Mouse (Mus musculus): Measurements from ENCODE around the gene Mccc2.
"Not testable (repeated sequence)": the region's sequence is repeated elsewhere in the genome, so short reads cannot be mapped to it uniquely, and the experiment has no call there.

Mccc2 gene

GRCm38 (mm10) chr13:100014906-100015895 lies at the start of gene Mccc2:
Gene Mccc2, minus strand, starts transcription at chr13:100015639.
- ChIA-PET POLR2A (interaction anchor here (0.5 to 2.2 kb wide), 29 partner anchors 9 to 1197 kb away, joined by 3 to 18 read pairs (median 4); partner anchors contain the start of genes Bdp1 (in 2 of the 4), Ak6 (in 1 of the 4), Gtf2h2 (in 1 of the 4) and Rad17 (in 1 of the 4)), CTCF (interaction anchor here in 3 of 4 experiments (0.5 to 3.8 kb wide), 5 partner anchors 13 to 156 kb away, joined by 3 to 23 read pairs (median 5); no protein-coding TSS in a partner anchor)

DNA sequence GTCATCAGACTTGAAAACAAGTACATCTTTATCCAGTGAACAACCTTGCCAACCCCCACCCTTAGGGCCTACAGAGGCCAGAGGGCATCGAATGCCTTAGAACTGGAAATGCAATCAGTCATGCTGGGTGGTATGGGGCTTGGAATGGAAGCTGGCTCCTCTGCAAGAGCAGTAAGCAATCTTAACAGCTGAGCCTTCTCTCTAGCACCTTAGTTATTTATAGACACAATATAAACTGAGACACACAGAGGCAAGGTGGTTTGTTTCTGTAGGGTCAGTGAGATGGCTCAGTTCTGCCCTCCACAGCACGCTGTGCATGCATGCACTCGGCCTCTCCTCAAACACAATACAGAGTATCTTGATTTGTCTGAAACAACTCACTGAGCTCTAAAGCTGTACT lies 48.5 kb upstream of the Mccc2 start:
- ChIA-PET POLR2A (interaction anchor here in 1 of 4 experiments (0.7 kb wide), 1 partner anchor 631 kb away, joined by 3 read pairs; no protein-coding TSS in a partner anchor), CTCF (interaction anchor here in 1 of 4 experiments (1.0 kb wide), 1 partner anchor 20 kb away, joined by 3 read pairs; no protein-coding TSS in a partner anchor)

DNA sequence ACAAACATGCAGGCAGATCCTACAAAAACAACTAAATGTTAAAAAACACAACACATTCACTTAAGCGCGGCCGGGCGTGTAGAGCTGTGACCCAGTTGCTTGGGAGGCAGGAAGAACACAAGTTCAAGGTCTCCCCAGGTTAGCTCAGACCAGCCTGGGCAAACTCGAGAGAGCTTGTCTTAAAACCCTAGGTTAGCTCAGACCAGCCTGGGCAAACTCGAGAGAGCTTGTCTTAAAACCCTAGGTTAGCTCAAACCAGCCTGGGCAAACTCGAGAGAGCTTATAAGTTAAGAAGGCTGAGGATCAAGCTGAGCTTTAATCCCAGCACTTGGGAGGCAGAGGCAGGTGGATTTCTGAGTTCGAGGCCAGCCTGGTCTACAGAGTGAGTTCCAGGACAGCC lies 42.3 kb upstream of the Mccc2 start:
- CTCF ChIA-PET = not testable (repeated sequence)
- POLR2A ChIA-PET = interaction anchor here in 2 of 4 experiments (1.0 to 2.0 kb wide), 5 partner anchors 8 to 38 kb away, joined by 3 to 4 read pairs (median 3); no protein-coding TSS in a partner anchor

DNA sequence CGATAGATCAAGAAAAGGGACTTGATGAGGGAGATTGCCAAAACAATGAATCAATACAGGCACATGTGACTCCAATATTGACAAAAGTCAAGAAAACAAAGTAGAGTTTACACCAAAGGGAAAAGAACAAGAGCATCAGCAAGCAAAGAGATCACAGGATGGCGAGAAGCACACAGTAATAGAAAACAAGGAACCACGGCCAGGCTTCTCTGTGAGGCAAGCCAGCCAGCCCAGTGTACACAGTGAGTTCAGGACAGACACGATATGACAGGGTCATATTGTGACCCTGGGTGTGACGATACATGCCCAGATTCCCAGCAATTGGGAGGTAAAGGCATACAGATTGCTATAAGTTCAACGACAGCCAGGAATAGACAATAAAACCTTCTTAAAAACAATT lies 10.6 kb upstream of the Mccc2 start:
- ChIA-PET CTCF (no interaction called here), POLR2A (no interaction called here)

DNA sequence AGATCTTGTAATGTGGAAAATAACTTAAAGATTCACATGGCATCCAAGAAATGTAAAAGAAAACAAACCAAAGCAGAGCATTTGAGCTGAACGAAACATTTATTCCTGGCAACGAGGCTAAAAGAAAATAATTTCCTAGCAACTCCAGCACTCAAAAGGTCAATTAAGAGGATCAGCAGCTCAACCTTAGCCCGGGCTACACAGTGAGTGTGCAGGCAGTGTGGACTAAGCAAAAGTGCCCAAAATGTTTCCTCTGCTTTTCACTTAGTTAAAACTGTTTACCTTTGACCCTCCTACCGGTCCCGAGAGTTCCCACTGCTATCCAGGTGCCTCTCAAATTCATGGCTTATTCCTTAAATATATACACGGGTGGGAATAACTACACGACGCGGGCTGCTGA lies 1.5 kb upstream of the Mccc2 start:
- CTCF ChIA-PET = interaction anchor here in 2 of 4 experiments (0.6 to 3.8 kb wide), 2 partner anchors 15 kb away, joined by 10 to 23 read pairs; no protein-coding TSS in a partner anchor
- POLR2A ChIA-PET = interaction anchor here in 3 of 4 experiments (0.6 to 2.2 kb wide), 7 partner anchors 8 to 1035 kb away, joined by 3 to 15 read pairs (median 5); no protein-coding TSS in a partner anchor

DNA sequence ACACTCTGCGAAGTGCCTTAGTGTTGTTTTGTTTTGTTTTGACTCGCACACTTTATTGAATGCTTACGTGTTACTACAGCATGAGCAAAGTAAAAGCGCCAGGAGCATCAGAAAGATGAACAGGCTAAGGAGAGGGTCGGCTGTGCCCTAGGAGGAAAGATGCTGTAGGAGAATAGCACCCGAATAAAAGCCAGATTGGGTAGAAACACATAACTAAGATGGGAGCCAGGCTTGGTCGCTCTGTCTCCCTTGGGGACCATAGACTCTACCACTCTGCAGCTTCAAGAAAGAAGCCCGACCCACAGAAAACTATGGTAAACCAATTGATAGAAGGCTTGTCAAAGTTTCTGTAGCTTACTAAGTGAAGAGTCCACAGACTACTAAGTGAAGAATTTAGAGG lies 498 bp upstream of the Mccc2 start:
- CTCF ChIA-PET = interaction anchor here in 2 of 4 experiments (1.5 to 3.8 kb wide), 3 partner anchors 14 to 157 kb away, joined by 3 to 23 read pairs (median 13); no protein-coding TSS in a partner anchor
- POLR2A ChIA-PET = interaction anchor here (0.6 to 2.2 kb wide), 25 partner anchors 9 to 1198 kb away, joined by 3 to 18 read pairs (median 4); partner anchors contain the start of genes Bdp1 (in 2 of the 4), Ak6 (in 1 of the 4), Gtf2h2 (in 1 of the 4) and Rad17 (in 1 of the 4)

DNA sequence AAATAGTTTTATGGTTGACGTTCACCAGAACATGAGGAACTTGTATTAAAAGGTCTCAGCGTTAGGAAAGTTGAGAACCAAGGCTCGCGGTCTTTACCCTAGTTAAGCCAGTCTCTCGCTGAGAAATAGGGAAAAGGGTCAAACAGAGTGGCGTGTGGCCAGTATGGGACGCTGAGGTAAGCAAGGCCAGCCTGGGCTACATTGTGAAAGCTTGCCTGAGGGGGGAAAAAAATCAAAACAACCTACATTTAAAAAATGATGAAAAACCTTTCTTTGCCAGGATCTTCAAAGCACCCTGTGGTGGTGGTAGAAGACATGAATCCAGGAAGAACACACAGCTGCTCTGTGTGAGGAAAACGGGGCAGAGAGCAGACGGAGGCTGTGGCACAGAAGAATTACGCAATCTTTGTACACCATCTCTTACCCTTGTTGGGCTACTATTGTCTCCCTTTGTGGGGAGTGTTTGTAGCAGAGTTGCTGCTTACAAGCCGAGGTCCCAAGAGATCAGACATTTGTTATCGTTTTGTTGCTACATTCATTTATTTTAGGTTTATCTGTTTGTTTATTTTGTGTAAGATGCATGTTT lies 9.4 kb downstream of the Mccc2 start:
- POLR2A ChIA-PET = interaction anchor here in 1 of 4 experiments (0.6 to 1.2 kb wide), 3 partner anchors 98 to 493 kb away, joined by 3 to 4 read pairs (median 3); partner anchors contain the start of gene Bdp1
- CTCF ChIA-PET = interaction anchor here in 1 of 4 experiments (0.5 kb wide), 1 partner anchor 684 kb away, joined by 4 read pairs; no protein-coding TSS in a partner anchor

GRCm38 (mm10) chr13:100001790-100002196 lies 13.6 kb downstream of the Mccc2 start:
- POLR2A ChIA-PET = interaction anchor here (0.7 to 2.9 kb wide), 14 partner anchors 9 to 649 kb away, joined by 3 to 18 read pairs (median 5); partner anchors contain the start of genes Mccc2 (in 4 of the 4) and Gtf2h2 (in 1 of the 4)
- CTCF ChIA-PET = interaction anchor here (0.6 to 1.7 kb wide), 36 partner anchors 9 to 1095 kb away, joined by 3 to 23 read pairs (median 4); partner anchors contain the start of genes Mccc2 (in 2 of the 4) and Bdp1 (in 1 of the 4)

DNA sequence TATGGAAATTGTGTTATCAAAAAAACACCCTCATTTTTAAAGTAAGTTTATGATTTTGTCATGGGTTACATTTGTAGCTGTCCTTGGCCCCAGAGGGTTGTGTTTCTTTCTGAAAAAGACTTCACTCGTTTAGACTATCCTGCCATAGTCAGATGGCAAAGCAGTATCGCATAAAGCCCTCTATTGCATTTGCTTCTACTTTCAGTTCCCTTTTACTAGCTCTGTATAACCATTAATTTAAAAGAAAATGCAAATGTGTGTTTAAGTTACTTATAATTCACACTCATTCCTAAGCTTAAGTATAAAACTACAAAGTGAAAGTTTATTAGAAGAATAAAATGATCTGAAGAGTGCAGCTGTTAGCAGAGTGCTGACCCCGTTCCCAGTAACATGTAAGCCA lies 16.4 kb downstream of the Mccc2 start:
- POLR2A ChIA-PET = interaction anchor here in 3 of 4 experiments (0.6 to 2.1 kb wide), 3 partner anchors 17 to 1433 kb away, joined by 3 to 7 read pairs (median 3); partner anchors contain the start of gene Mccc2 (in 1 of the 3)
- CTCF ChIA-PET = no interaction called here

DNA sequence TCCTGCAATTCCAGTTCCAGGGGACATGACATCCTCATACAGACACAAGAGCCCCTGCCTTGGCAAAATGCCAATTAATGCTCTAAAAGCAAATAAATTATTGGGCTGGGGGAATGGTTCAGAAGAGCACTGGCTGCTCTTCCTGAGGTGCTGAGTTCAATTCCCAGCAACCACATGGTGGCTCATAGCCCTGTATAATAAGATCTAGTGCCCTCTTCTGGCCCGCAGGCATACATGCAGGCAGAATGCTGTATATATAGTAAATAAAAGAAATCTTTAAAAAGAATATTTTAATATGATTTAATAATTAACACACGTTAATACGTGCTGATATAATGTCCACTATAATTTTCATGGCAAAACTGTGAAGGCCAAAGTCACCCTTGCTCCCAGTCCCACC lies 17.3 kb downstream of the Mccc2 start:
- ChIA-PET POLR2A (no interaction called here), CTCF (no interaction called here)

DNA sequence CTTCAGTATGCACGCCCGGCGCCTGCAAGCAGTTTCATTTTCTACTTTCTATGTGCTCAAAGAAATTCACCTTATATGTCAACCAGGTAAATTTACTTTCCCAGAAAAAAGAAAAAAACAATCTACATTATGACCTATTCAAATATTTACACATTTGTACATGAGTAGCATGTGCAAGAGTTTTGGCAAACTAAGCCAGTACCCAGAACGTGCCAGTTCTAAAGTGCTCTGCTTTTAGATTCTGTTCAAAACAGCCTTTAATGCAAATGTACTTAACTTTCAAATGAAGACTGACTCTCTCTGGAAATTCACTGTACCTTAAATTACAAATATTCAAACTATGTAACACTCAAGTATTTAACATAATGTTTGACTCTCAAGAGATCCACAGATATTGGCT lies 25.8 kb downstream of the Mccc2 start:
- ChIA-PET POLR2A (interaction anchor here in 1 of 4 experiments (0.6 to 1.7 kb wide), 2 partner anchors 12 to 16 kb away, joined by 4 to 6 read pairs; no protein-coding TSS in a partner anchor), CTCF (interaction anchor here in 1 of 4 experiments (0.5 kb wide), 1 partner anchor 12 kb away, joined by 3 read pairs; no protein-coding TSS in a partner anchor)

DNA sequence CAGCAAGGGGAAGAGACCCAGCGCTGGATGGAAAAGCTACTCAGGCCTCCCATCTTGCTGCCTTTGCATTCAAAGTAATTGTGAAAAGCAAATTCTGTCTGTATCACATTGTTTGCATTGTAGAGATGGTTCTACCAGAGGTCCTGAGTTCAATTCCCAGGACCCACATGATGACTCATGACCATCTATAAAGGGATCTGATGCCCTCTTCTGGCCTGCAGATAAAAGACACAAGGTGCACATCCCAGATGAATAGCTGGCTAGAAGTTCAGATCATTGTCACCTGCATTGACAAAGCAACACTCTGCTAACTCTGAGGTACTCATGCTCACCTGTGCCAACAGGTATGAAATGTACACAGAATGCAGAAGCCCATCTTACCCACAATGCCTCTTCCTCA lies 32.1 kb downstream of the Mccc2 start:
- CTCF ChIA-PET = interaction anchor here in 2 of 4 experiments (0.7 to 2.0 kb wide), 9 partner anchors 12 to 608 kb away, joined by 3 to 8 read pairs (median 3); no protein-coding TSS in a partner anchor
- POLR2A ChIA-PET = interaction anchor here in 1 of 4 experiments (0.8 to 1.5 kb wide), 2 partner anchors 14 to 21 kb away, joined by 3 read pairs; no protein-coding TSS in a partner anchor

- POLR2A ChIA-PET = interaction anchor here in 1 of 4 experiments (0.5 kb wide), 1 partner anchor 53 kb away, joined by 7 read pairs; no protein-coding TSS in a partner anchor
- CTCF ChIA-PET = no interaction called here
These were observed 36.0 kb downstream of the Mccc2 start for GRCm38 (mm10) chr13:99979406-99979805.

DNA sequence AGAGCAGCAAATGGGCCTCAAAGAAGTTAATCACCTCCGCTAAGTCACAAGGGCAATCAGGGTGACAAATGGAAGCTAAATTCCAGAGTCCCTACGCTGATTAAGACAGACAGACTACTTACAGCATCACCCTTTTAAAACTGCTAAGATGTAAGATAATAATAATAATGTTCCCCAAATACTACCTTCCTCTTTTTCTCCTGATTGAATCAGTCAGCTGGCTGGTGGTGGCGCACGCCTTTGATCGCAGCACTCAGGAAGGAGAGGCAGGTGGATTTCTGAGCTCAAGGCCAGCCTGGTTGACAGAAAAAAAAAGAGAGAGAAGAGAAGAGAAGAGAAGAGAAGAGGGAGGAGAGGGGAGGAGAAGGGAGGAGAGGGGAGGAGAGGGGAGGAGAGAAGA lies 45.4 kb downstream of the Mccc2 start:
- POLR2A ChIA-PET = interaction anchor here in 1 of 4 experiments (0.9 kb wide), 1 partner anchor 13 kb away, joined by 3 read pairs; no protein-coding TSS in a partner anchor
- CTCF ChIA-PET = interaction anchor here in 1 of 4 experiments (0.7 kb wide), 1 partner anchor 32 kb away, joined by 3 read pairs; no protein-coding TSS in a partner anchor

GRCm38 (mm10) chr13:99967013-99967678 lies 48.3 kb downstream of the Mccc2 start:
- CTCF ChIA-PET = interaction anchor here in 1 of 4 experiments (0.9 kb wide), 1 partner anchor 35 kb away, joined by 3 read pairs; no protein-coding TSS in a partner anchor
- POLR2A ChIA-PET = no interaction called here

DNA sequence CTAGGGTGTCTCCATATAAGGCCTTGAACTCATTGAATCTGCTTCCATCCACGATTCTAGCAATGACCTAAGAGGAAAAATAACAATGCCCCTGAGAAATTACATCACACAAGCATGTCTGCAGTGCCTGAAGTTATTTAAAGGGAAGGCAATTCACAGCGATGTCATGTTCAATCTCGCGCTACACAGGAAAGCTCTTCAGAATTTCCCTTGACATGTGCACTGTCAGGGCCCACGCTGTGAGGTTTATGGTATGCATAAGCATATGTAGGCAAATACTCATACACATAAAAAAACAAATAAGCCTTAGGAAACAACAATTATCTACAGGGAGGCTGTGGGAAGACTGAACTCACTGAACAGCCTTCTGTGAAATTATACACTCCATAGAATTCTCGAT lies 51.6 kb downstream of the Mccc2 start:
- ChIA-PET POLR2A (interaction anchor here in 1 of 4 experiments (0.6 kb wide), 1 partner anchor 422 kb away, joined by 3 read pairs; no protein-coding TSS in a partner anchor), CTCF (interaction anchor here in 1 of 4 experiments (0.7 kb wide), 1 partner anchor 112 kb away, joined by 3 read pairs; no protein-coding TSS in a partner anchor)

- POLR2A ChIA-PET = no interaction called here
- CTCF ChIA-PET = no interaction called here
These were observed 53.8 kb downstream of the Mccc2 start for GRCm38 (mm10) chr13:99961661-99962060.

All from embryonic stem cell, embryonic (primary cell).